Mouse (Mus musculus): ENCODE data around the gene Elmsan1. TPM values are rescaled to one million over a fixed set of nuclear protein-coding genes. Genes with fewer than 3 reads are reported as not detected.

Elmsan1 gene
- total RNA-seq, 2 experiments from 2014 or later: 13.8 to 17.7 TPM

- DNase-seq (ENCODE audit: low spot score): no peak
- intact Hi-C loops (cut with DNase I): loop anchor here (2.0 to 5.0 kb wide), 3 partner anchors 25 to 55 kb away; no protein-coding TSS in a partner anchor
Measured at GRCm38 (mm10) chr12:84217508-84218131, 1.1 kb downstream of the Elmsan1 start.

- intact Hi-C loops (cut with DNase I): loop anchor here (5.0 kb wide), 2 partner anchors 40 to 55 kb away; no protein-coding TSS in a partner anchor
- DNase-seq (ENCODE audit: low spot score): no peak
Measured at GRCm38 (mm10) chr12:84217111-84217507, 1.6 kb downstream of the Elmsan1 start.

- no peak for DNase-seq (ENCODE audit: low spot score)
- intact Hi-C loops (cut with DNase I): loop anchor here (5.0 kb wide), 2 partner anchors 39 to 54 kb away; no protein-coding TSS in a partner anchor
Measured at GRCm38 (mm10) chr12:84215758-84216440, 2.8 kb downstream of the Elmsan1 start.

- no peak for DNase-seq (ENCODE audit: low spot score)
- intact Hi-C loops (cut with DNase I): loop anchor here (5.0 kb wide), 2 partner anchors 37 to 52 kb away; no protein-coding TSS in a partner anchor
Measured at GRCm38 (mm10) chr12:84214495-84215175, 4.0 kb downstream of the Elmsan1 start.

- intact Hi-C loops (cut with DNase I): no loop called here
- no peak for DNase-seq (ENCODE audit: low spot score)
Measured at GRCm38 (mm10) chr12:84212297-84212696, 6.4 kb downstream of the Elmsan1 start.

- intact Hi-C loops (cut with DNase I): no loop called here
- DNase-seq (ENCODE audit: low spot score): no peak
Measured at GRCm38 (mm10) chr12:84211021-84211538, 7.6 kb downstream of the Elmsan1 start.

- intact Hi-C loops (cut with DNase I): no loop called here
- no peak for DNase-seq (ENCODE audit: low spot score)
Measured at GRCm38 (mm10) chr12:84210288-84210687, 8.4 kb downstream of the Elmsan1 start.

- DNase-seq (ENCODE audit: low spot score): no peak
- intact Hi-C loops (cut with DNase I): no loop called here
Measured at GRCm38 (mm10) chr12:84209093-84209492, 9.6 kb downstream of the Elmsan1 start.

- intact Hi-C loops (cut with DNase I): no loop called here
- no peak for DNase-seq (ENCODE audit: low spot score)
Measured at GRCm38 (mm10) chr12:84207209-84207817, 11.4 kb downstream of the Elmsan1 start.

- intact Hi-C loops (cut with DNase I): no loop called here
- no peak for DNase-seq (ENCODE audit: low spot score)
Measured at GRCm38 (mm10) chr12:84206525-84206924, 12.2 kb downstream of the Elmsan1 start.

GRCm38 (mm10) chr12:84205659-84206185 lies 13.0 kb downstream of the Elmsan1 start:
- DNase-seq (ENCODE audit: low spot score): no peak
- intact Hi-C loops (cut with DNase I): no loop called here

- no peak for DNase-seq (ENCODE audit: low spot score)
- intact Hi-C loops (cut with DNase I): no loop called here
Measured at GRCm38 (mm10) chr12:84204662-84205061, 14.0 kb downstream of the Elmsan1 start.

GRCm38 (mm10) chr12:84203778-84204216 lies 14.9 kb downstream of the Elmsan1 start:
- DNase-seq (ENCODE audit: low spot score): no peak
- intact Hi-C loops (cut with DNase I): no loop called here

- no peak for DNase-seq (ENCODE audit: low spot score)
- intact Hi-C loops (cut with DNase I): no loop called here
Measured at GRCm38 (mm10) chr12:84203170-84203777, 15.4 kb downstream of the Elmsan1 start.

- intact Hi-C loops (cut with DNase I): no loop called here
- DNase-seq (ENCODE audit: low spot score): no peak
Measured at GRCm38 (mm10) chr12:84202561-84202960, 16.1 kb downstream of the Elmsan1 start.

- DNase-seq (ENCODE audit: low spot score): no peak
- intact Hi-C loops (cut with DNase I): no loop called here
Measured at GRCm38 (mm10) chr12:84201686-84202484, 16.8 kb downstream of the Elmsan1 start.

- intact Hi-C loops (cut with DNase I): no loop called here
- DNase-seq (ENCODE audit: low spot score): no peak
Measured at GRCm38 (mm10) chr12:84201222-84201621, 17.5 kb downstream of the Elmsan1 start.

- intact Hi-C loops (cut with DNase I): no loop called here
- DNase-seq (ENCODE audit: low spot score): no peak
Measured at GRCm38 (mm10) chr12:84198880-84199279, 19.8 kb downstream of the Elmsan1 start.
